Mouse (Mus musculus): ENCODE measurements at regions not wholly inside any gene's neighbourhood (a gene's known extent, or its start where the extent isn't known, plus 50 kb on each side); places are given as distances from the start of the nearest gene placed in this dataset.

GRCm38 (mm10) chr3:149811036-149811435 lies 820.7 kb upstream of the Adgrl2 start:
- no peak for DNase-seq (ENCODE audit: low read depth)

GRCm38 (mm10) chr3:149805345-149805744 lies 815.0 kb upstream of the Adgrl2 start:
- DNase-seq (ENCODE audit: low read depth), result no peak

DNA sequence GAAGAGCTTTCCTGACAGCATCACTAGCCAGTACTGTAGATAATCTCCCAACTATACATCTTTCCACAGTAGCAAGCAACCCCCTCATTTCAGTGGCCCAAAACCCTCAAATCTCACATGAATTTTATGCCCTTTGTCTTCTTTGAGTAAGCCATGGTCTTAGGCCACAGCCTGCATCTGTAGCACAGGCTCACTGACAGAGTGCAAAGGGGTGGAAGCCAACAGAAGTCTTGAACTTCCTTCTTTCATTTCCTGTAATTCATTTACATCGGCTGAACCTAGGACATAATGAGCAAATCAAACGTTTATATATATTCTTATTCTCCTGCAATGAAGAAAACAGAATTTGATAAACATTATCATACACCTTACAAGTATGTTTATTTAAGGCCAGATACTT lies 805.8 kb upstream of the Adgrl2 start:
- no peak for DNase-seq (ENCODE audit: low read depth)

DNA sequence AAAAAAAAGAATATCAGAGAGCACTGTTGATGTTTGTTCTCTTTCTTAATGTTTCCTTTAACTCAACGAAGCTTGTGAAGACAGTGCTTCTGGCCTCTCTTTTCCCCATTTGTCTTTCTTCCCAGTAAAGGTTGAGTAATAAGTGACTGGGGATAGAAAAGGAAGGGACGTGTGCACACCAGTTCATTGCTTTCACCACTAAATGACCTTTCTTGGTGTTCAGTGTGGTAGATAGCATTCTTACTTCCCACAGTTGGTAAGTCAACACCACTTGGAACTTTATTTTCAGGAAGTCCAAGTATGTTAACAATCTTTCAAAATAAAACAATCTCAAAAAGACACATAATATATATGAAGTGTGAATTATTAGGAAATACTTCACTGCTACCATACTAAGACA lies 801.2 kb upstream of the Adgrl2 start:
- no peak for DNase-seq (ENCODE audit: low read depth)

- DNase-seq (ENCODE audit: low read depth), result no peak
Measured at GRCm38 (mm10) chr3:149786096-149786495, 795.7 kb upstream of the Adgrl2 start.

- no peak for DNase-seq (ENCODE audit: low read depth)
Measured at GRCm38 (mm10) chr3:149783903-149784608, 793.7 kb upstream of the Adgrl2 start.

- DNase-seq (ENCODE audit: low read depth), result no peak
Measured at GRCm38 (mm10) chr3:149767847-149768421, 777.6 kb upstream of the Adgrl2 start.

DNA sequence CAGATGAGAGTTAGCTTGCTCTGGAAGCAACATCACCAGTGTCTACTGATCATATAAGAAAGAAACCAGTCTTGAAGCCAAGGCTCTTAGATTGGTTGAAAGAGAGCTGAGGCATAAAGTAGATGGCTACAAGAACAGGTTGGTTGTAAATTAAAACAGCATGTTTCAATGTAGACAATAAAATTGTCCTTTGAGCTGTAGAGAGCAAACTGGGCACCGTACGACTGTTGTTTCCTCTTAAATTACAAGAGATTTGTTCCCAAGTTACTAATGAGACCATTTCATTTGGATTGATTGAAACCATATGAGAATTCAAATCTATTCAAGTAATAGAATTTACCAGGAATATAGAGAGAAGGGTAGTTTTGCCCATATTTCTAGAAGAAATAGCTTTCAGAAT lies 770.9 kb upstream of the Adgrl2 start:
- DNase-seq (ENCODE audit: low read depth), result no peak

DNA sequence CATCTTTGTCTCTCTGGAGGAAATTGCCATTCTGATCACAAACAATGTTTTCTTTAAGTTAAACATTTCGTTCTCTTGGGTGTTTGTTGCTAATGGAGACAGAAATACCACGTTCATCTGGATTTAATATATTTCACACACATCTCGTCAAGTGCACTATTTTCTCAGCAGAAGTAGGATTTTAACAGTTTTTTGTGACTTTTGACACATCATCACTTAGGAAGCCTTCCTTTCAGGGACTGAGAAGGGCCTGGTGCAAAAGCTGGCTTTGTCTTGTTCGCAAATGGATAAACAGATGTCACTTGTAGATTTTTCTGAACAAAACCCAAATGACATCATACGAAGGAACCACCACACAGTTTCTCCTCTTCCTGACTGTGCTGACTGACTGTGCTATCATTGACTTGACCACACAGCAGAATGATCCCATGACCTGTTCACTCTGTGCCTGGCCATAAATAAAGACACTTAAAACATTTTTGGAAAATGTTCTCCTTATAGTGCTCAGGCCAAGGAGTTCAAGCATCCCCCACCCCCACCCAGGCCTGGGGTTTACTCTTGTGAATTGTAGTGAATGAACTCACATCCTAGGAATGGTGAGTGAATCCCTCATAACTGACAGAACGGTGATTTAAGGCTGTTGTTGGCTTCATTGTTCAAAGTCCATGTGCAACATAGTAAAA lies 767.7 kb upstream of the Adgrl2 start:
- DNase-seq (ENCODE audit: low read depth), result no peak

DNA sequence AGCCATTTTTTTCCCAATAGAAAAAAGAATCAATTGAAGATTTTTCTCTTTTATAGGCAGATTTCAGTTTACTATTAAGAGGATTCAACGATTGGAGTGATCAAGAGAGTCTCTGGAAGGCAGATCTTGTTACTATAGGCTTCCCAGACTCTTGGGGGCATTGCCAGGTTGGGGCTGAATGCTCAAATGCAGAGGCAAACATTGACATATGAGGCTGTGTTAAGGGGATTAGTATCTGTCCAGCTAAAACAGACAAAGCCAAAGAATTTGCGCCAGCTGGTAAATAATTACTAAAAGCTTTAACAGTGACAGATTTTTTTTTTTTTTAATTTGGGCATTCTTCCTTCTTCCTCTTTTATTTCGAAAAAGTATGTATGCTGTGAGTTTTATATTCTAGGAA lies 745.7 kb upstream of the Adgrl2 start:
- no peak for DNase-seq (ENCODE audit: low read depth)

- no peak for DNase-seq (ENCODE audit: low read depth)
Measured at GRCm38 (mm10) chr3:149726212-149726611, 735.9 kb upstream of the Adgrl2 start.

DNA sequence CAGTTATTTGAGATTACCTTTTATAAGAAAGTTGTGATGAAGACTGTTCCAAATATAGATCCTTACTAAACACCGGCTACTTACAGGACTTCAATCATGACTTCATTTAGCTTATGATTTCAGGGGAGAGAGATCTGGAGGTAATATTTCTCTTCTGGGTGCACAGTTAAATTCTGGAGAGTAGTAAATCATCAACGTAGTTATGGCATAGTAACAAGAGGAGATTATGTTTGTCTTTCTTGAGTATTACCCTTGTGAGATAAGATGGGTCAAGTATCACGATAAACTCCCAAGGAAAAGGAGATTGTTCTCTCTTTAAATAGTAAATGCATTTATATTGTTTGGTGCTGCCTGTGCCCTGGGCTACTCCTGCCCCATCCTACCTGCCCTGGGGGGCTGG lies 734.5 kb upstream of the Adgrl2 start:
- no peak for DNase-seq (ENCODE audit: low read depth)

DNA sequence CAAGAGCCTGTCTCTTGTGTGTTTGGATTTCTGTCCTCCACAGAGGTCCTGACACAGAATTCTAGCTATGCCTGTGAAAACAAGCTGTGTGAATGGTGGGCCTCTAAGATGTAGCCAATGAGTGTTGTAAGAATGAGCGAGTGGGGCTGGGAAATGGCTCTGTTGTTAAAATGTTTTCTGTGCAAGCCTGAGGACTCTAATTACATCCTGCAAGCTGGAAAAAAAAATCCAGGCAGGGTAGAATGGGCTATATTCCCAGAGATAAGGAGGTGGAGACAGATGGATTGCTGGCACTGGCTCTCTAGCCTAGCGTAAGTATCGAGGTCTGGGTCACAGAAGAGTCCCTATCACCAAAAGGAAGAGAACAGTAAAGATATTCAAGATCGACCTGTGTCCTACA lies 731.5 kb upstream of the Adgrl2 start:
- no peak for DNase-seq (ENCODE audit: low read depth)

GRCm38 (mm10) chr3:149720306-149720705 lies 730.0 kb upstream of the Adgrl2 start:
- DNase-seq (ENCODE audit: low read depth), result no peak

- no peak for DNase-seq (ENCODE audit: low read depth)
Measured at GRCm38 (mm10) chr3:149705724-149706123, 715.4 kb upstream of the Adgrl2 start.

- no peak for DNase-seq (ENCODE audit: low read depth)
Measured at GRCm38 (mm10) chr3:149705322-149705721, 715.0 kb upstream of the Adgrl2 start.

DNA sequence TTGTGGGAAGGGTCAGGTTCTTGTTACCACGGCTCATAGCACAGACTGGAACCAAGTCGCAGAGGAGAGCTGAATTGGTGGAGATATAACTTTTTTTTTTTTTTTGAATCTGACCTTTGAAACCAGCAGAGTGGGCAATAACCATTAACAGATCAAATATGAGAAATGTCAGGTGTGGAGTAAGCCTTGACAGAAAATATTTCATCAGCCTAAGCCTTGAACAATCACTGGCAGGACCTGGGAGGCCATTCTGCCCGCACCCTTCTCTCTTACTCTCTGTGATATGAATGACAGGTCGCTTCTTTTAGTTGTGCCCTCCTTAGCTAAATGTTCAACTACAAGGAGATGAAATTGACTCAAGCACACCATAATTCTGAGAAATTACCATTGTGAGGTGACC lies 714.1 kb upstream of the Adgrl2 start:
- DNase-seq (ENCODE audit: low read depth), result no peak

GRCm38 (mm10) chr3:149683561-149683960 lies 693.2 kb upstream of the Adgrl2 start:
- no peak for DNase-seq (ENCODE audit: low read depth)

- DNase-seq (ENCODE audit: low read depth), result no peak
Measured at GRCm38 (mm10) chr3:149682246-149682645, 691.9 kb upstream of the Adgrl2 start.

DNA sequence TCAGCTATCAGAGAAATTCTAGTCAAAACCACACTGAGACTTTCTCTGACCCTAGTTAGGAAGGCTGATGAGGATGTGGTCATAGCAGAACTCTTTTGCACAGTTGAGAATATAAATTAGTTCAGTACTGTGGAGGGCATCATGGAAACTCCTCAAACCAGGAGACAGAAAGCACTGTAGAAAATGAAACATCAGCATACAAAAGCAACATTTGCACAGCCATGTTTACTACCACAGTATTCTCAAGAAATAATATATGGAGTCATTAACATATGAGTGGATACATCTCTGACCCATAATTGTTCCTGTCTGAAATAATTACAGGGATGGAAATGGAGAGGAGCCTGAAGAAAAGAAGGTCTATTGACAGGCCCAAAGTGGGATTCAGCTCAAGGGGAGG lies 683.6 kb upstream of the Adgrl2 start:
- no peak for DNase-seq (ENCODE audit: low read depth)

- DNase-seq (ENCODE audit: low read depth), result no peak
Measured at GRCm38 (mm10) chr3:149664624-149665023, 674.3 kb upstream of the Adgrl2 start.

GRCm38 (mm10) chr3:149638324-149638723 lies 648.0 kb upstream of the Adgrl2 start:
- no peak for DNase-seq (ENCODE audit: low read depth)

DNA sequence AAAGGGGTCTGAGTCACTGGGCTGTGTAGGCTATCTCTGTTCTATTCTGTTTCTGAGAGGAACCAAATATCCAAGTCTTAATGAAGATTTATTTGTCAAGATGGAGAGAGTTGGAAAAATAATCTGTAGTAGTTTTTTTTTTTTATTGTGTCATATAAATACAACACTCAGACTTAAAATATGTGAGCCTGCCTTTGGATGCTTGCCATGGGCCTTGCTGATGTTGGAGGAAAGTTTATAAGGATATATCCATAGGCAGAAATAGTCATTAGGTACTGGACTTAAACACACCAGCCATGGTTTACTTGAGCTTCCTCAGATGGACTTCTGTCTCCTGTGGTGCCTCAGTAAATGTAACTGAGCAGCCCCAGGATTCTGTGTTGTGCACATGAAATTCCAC lies 635.8 kb upstream of the Adgrl2 start:
- DNase-seq (ENCODE audit: low read depth), result no peak

- no peak for DNase-seq (ENCODE audit: low read depth)
Measured at GRCm38 (mm10) chr3:149625497-149625896, 635.1 kb upstream of the Adgrl2 start.

Measured in 416B (cell line).